Mouse (Mus musculus): ENCODE results near the gene Parvb. TPM values are rescaled to one million over a fixed set of nuclear protein-coding genes. Genes with fewer than 3 reads are reported as not detected.

Gene Parvb
- total and polyA plus RNA-seq, 3 experiments: 0.04 to 2.3 TPM; not detected in 1

DNA sequence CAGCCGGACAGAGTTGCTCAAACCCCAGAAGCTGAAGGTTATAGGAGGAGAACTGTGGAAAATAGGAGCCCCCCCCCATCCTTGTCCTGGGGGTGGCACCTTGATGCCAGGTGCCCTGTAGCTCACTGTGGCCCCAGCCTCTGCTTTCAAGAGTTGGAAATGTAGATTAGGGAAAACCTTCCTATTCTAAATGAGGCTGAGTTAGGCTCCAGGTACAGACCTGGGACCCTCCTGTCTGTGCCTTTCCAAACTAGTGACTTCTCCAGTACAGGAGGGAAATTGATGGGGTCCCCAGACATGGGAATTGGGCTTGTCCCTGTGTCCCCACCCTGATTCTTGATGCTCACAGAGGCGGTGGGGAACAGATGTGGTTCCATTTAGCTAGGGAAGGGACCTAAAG, 68.7 kb downstream of the Parvb start:
- in situ Hi-C loops (cut with MboI; ENCODE audit: low pct_ligation_motif_present, low pct_unique_long_range_greater_than_20kb, low sequenced_read_pairs): no loop called here
- no peaks in the 10 kb centered on the region for H3K36me3 ChIP-seq (replicated peaks in 1 of 2; ENCODE audit: control insufficient read depth in 1 of 2, insufficient read depth in 1 of 2, low read length in 1 of 2)
- H3K4me3 ChIP-seq (replicated peaks in 1 of 3; ENCODE audit: low read depth in 2 of 3, low read length in 2 of 3, poor library complexity in 1 of 3): peak overlapping the region in 1 of 3 experiments; percentile 12
- dilution Hi-C loops (cut with MboI; ENCODE audit: extremely low pct_ligation_motif_present, extremely low pct_unique_long_range_greater_than_20kb, low sequenced_read_pairs): no loop called here
- peaks cover 2% of the 10 kb centered on the region for H3K27me3 ChIP-seq (replicated peaks)
- H3K4me2 ChIP-seq (ENCODE audit: insufficient read depth, low read depth, poor library complexity, severe bottlenecking): no peak overlapping the region
- no peak overlapping the region for H3K27ac ChIP-seq (ENCODE audit: insufficient read depth, low read depth)
- H3K9me3 ChIP-seq (replicated peaks; ENCODE audit: low read length): no peaks in the 10 kb centered on the region
- no peak overlapping the region for H3K9ac ChIP-seq (ENCODE audit: insufficient read depth, low read depth)
- H3K79me2 ChIP-seq (replicated peaks; ENCODE audit: control insufficient read depth, extremely low read depth, insufficient read depth, poor library complexity, severe bottlenecking): no peaks in the 10 kb centered on the region
- peaks cover 45 to 76% of the 10 kb centered on the region in 2 experiments for H3K4me1 ChIP-seq (ENCODE audit: control insufficient read depth in 1 of 2, insufficient read depth in 2 of 2)
- DNase-seq (ENCODE audit: extremely low read depth): no peak
- TF ChIP-seq UBTF (IDR thresholded peaks at IDR 0.05; ENCODE audit: low read depth, low read length): no peak
- no peak for TF ChIP-seq ZMIZ1 (IDR thresholded peaks at IDR 0.05; ENCODE audit: low read depth, low read length)
- TF ChIP-seq ELF1 (IDR thresholded peaks at IDR 0.05; ENCODE audit: low read depth, low read length): no peak
- TF ChIP-seq TCF12 (IDR thresholded peaks at IDR 0.05; ENCODE audit: low read depth, low read length): no peak
- TF ChIP-seq PAX5 (IDR thresholded peaks at IDR 0.05; ENCODE audit: low read length): no peak
- no peak for TF ChIP-seq POLR2A (IDR thresholded peaks at IDR 0.05; ENCODE audit: low read depth, low read length)
- no peak for TF ChIP-seq JUN (IDR thresholded peaks at IDR 0.05; ENCODE audit: insufficient read depth, low read depth, low read length)
- no peak for TF ChIP-seq ETS1 (conservative IDR thresholded peaks at IDR 0.05; ENCODE audit: low read depth, low read length)
- TF ChIP-seq ZKSCAN1 (IDR thresholded peaks at IDR 0.05; ENCODE audit: borderline replicate concordance, low read depth, low read length): no peak
- no peak for TF ChIP-seq RCOR1 (conservative IDR thresholded peaks at IDR 0.05; ENCODE audit: low read depth, low read length)
- TF ChIP-seq SMC3 (IDR thresholded peaks at IDR 0.05; ENCODE audit: low read depth, low read length): no peak
- no peak for TF ChIP-seq NELFE (IDR thresholded peaks at IDR 0.05; ENCODE audit: low read depth, low read length)
- no peak for TF ChIP-seq NRF1 (IDR thresholded peaks at IDR 0.05; ENCODE audit: low read depth, low read length)
- TF ChIP-seq GABPA (IDR thresholded peaks at IDR 0.05; ENCODE audit: insufficient replicate concordance, low read depth, low read length): no peak
- no peak for TF ChIP-seq SIN3A (IDR thresholded peaks at IDR 0.05; ENCODE audit: low read length)
- TF ChIP-seq CHD1 (IDR thresholded peaks at IDR 0.05; ENCODE audit: low read depth, low read length): no peak
- no peak for TF ChIP-seq CHD2 (IDR thresholded peaks at IDR 0.05; ENCODE audit: low read length)
- TF ChIP-seq TBP (conservative IDR thresholded peaks at IDR 0.05; ENCODE audit: low read depth, low read length): no peak
- TF ChIP-seq USF1 (IDR thresholded peaks at IDR 0.05; ENCODE audit: low read depth, low read length): no peak
- TF ChIP-seq IRF4 (IDR thresholded peaks at IDR 0.05; ENCODE audit: low read depth, low read length): no peak

DNA sequence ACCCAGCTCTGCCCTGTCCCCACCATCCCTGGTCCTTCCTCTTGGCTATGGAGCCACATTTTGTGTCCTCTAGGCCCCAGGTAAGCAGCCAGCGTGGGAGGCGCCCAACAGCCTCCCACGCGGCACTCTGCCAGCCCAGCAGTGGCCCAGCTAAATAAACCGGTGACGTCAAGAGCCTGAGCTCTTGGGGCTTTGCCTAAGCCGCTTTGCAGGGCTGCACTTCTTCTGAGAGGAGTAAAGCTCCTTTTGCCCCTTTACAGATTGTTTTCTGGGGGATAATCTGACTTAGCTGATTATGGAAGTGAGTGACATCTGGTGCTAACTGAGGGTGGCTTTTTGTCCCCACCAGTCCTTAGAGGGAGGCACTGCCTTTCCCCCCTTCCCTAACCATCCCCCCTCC, 69.2 kb downstream of the Parvb start:
- H3K4me1 ChIP-seq (ENCODE audit: control insufficient read depth in 1 of 2, insufficient read depth in 2 of 2): peaks cover 41 to 76% of the 10 kb centered on the region in 2 experiments
- in situ Hi-C loops (cut with MboI; ENCODE audit: low pct_ligation_motif_present, low pct_unique_long_range_greater_than_20kb, low sequenced_read_pairs): no loop called here
- H3K4me2 ChIP-seq (ENCODE audit: insufficient read depth, low read depth, poor library complexity, severe bottlenecking): peak overlapping the region; percentile 44
- no peak for DNase-seq (ENCODE audit: extremely low read depth)
- peak overlapping the region; percentile 11; the same call in 1 of the 2 replicates for H3K9ac ChIP-seq (ENCODE audit: insufficient read depth, low read depth)
- peaks cover 2% of the 10 kb centered on the region for H3K27me3 ChIP-seq (replicated peaks)
- H3K79me2 ChIP-seq (replicated peaks; ENCODE audit: control insufficient read depth, extremely low read depth, insufficient read depth, poor library complexity, severe bottlenecking): no peaks in the 10 kb centered on the region
- TF ChIP-seq MEF2A (IDR thresholded peaks at IDR 0.05; ENCODE audit: borderline replicate concordance, low read depth, low read length) (0 out of 2 replicates have a peak, but pooled peaks have one; percentile 35), MYC (IDR thresholded peaks at IDR 0.05; ENCODE audit: low read depth, low read length) (no peak)
- H3K27ac ChIP-seq (ENCODE audit: insufficient read depth, low read depth): peak overlapping the region; percentile 21; the same call in 1 of the 2 replicates
- dilution Hi-C loops (cut with MboI; ENCODE audit: extremely low pct_ligation_motif_present, extremely low pct_unique_long_range_greater_than_20kb, low sequenced_read_pairs): no loop called here
- H3K4me3 ChIP-seq (replicated peaks in 1 of 3; ENCODE audit: low read depth in 2 of 3, low read length in 2 of 3, poor library complexity in 1 of 3): peak overlapping the region in 1 of 3 experiments; percentile 40
- H3K36me3 ChIP-seq (replicated peaks in 1 of 2; ENCODE audit: control insufficient read depth in 1 of 2, insufficient read depth in 1 of 2, low read length in 1 of 2): no peaks in the 10 kb centered on the region
- H3K9me3 ChIP-seq (replicated peaks; ENCODE audit: low read length): no peaks in the 10 kb centered on the region

All from CH12.LX (cell line).